Mouse (Mus musculus) layer of hippocampus, adult 8-10 months (tissue): Measurements from ENCODE around the gene Ppp1r3d. TPM values are rescaled to one million over a fixed set of nuclear protein-coding genes. Genes with fewer than 3 reads are reported as not detected.

ENCODE experiments used
- DNase-seq, 2 experiments: peaks; one replicate each; pipeline ENCODE4 v3.0.0; 2022; ENCODE audit warnings: low spot score in 2 of 2
- total RNA-seq, 4 experiments: library from RNA; stranded (reverse); gene quantifications; 2 replicates each; pipeline ENCODE4 v1.2.4; 2022

The Ppp1r3d gene
- 1 to 10 TPM; 4.5 to 6.0 (median 5.2) TPM for total RNA-seq

GRCm38 (mm10) chr2:178414261-178415149, at the start of gene Ppp1r3d, which contains the start of gene Fam217b:
Gene Ppp1r3d (minus strand): TSS chr2:178414472.
Gene Fam217b (plus strand): TSS chr2:178414524.
- DNase-seq = peak; percentile 55 to 60

GRCm38 (mm10) chr2:178460353-178460752, 46.1 kb upstream of the Ppp1r3d start:
- no peak for DNase-seq

GRCm38 (mm10) chr2:178457414-178457813, 43.1 kb upstream of the Ppp1r3d start:
- no peak for DNase-seq

- DNase-seq = peak in 1 of 2 experiments; percentile 7
Measured at GRCm38 (mm10) chr2:178454664-178455516, 40.6 kb upstream of the Ppp1r3d start.

- no peak for DNase-seq
Measured at GRCm38 (mm10) chr2:178450961-178451360, 36.7 kb upstream of the Ppp1r3d start.

- DNase-seq = no peak
Measured at GRCm38 (mm10) chr2:178450236-178450635, 36.0 kb upstream of the Ppp1r3d start.

GRCm38 (mm10) chr2:178449386-178449785, 35.1 kb upstream of the Ppp1r3d start:
- DNase-seq = no peak

GRCm38 (mm10) chr2:178437311-178437710, 23.0 kb upstream of the Ppp1r3d start:
- peak in 1 of 2 experiments; percentile 33 for DNase-seq

- DNase-seq = no peak
Measured at GRCm38 (mm10) chr2:178433903-178434302, 19.6 kb upstream of the Ppp1r3d start.

- DNase-seq = no peak
Measured at GRCm38 (mm10) chr2:178433495-178433894, 19.2 kb upstream of the Ppp1r3d start.

GRCm38 (mm10) chr2:178430231-178430630, 16.0 kb upstream of the Ppp1r3d start, which contains the start of gene Cdh26:
Gene Cdh26 (plus strand): TSS chr2:178430531.
- no peak for DNase-seq

- no peak for DNase-seq
Measured at GRCm38 (mm10) chr2:178429426-178429825, 15.2 kb upstream of the Ppp1r3d start.

- no peak for DNase-seq
Measured at GRCm38 (mm10) chr2:178428676-178429075, 14.4 kb upstream of the Ppp1r3d start.

- peak in 1 of 2 experiments; percentile 1 for DNase-seq
Measured at GRCm38 (mm10) chr2:178428183-178428582, 13.9 kb upstream of the Ppp1r3d start.

- peak in 1 of 2 experiments; percentile 0 for DNase-seq
Measured at GRCm38 (mm10) chr2:178427181-178427580, 12.9 kb upstream of the Ppp1r3d start.

- peak; percentile 3 to 14 for DNase-seq
Measured at GRCm38 (mm10) chr2:178426229-178426628, 12.0 kb upstream of the Ppp1r3d start.

- DNase-seq = peak; percentile 1
Measured at GRCm38 (mm10) chr2:178423223-178423622, 9.0 kb upstream of the Ppp1r3d start.

- peak in 1 of 2 experiments; percentile 1 for DNase-seq
Measured at GRCm38 (mm10) chr2:178422186-178422585, 7.9 kb upstream of the Ppp1r3d start.

GRCm38 (mm10) chr2:178421603-178422002, 7.3 kb upstream of the Ppp1r3d start:
- DNase-seq = peak; percentile 1 to 2

- DNase-seq = peak in 1 of 2 experiments; percentile 2
Measured at GRCm38 (mm10) chr2:178420576-178420975, 6.3 kb upstream of the Ppp1r3d start.

GRCm38 (mm10) chr2:178416970-178417369, 2.7 kb upstream of the Ppp1r3d start:
- peak; percentile 2 to 3 for DNase-seq

- DNase-seq = peak in 1 of 2 experiments; percentile 4
Measured at GRCm38 (mm10) chr2:178416427-178416826, 2.2 kb upstream of the Ppp1r3d start.
